Mouse (Mus musculus) central nervous system, embryonic 14 days (tissue): ENCODE results near the gene Gm9972. TPM values are rescaled to one million over a fixed set of nuclear protein-coding genes. Genes with fewer than 3 reads are reported as not detected.

Source experiments
- polyA plus RNA-seq: library from polyadenylated mRNA; depleted of rRNA; stranded (reverse); fragments of >200 nt; gene quantifications from 2 replicates; pipeline ENCODE4 v1.2.3, GENCODE M21; 2012; rRNA removed

The Gm9972 gene
- not detected in 2 replicates for polyA plus RNA-seq

DNA sequence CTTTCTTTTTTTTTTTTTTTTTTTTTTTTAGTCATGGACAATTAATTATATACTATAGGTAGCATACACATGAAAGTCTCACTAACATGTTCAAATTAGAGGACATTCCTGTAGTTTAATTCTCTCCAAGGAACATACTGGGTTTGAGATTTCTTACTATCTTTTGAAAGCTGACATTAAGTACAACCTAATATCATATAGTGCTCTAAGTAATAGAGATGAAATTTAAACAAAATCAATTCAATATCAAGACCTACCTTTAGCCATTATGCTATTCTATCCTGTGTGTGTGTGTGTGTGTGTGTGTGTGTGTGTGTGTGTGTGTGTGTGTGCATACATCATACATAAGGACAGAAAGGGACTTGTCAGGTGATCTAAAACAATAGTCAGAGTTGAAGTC lies at the start of gene Gm9972:
Gm9972 (plus strand) TSS at position 301 of the 400 bp plus-strand sequence.

Other genes starting within 250 kb of the Gm9972 start
- gene Atp10b, start 114.1 kb downstream of the Gm9972 start, polyA plus RNA-seq, result 0.23 and 0.69 TPM in 2 replicates